Mouse (Mus musculus): ENCODE data around the gene D1Ertd622e. TPM values are rescaled to one million over a fixed set of nuclear protein-coding genes. Genes with fewer than 3 reads are reported as not detected.

The D1Ertd622e gene
- polyA plus RNA-seq, 1 experiment: 5.2 TPM

GRCm38 (mm10) chr1:97619621-97620320 lies 42.1 kb downstream of the D1Ertd622e start:
- TF ChIP-seq GATA1 (IDR thresholded peaks at IDR 0.05; ENCODE audit: low read length): peak; percentile 3

GRCm38 (mm10) chr1:97615525-97615924 lies 46.3 kb downstream of the D1Ertd622e start:
- no peak for TF ChIP-seq GATA1 (IDR thresholded peaks at IDR 0.05; ENCODE audit: low read length)

DNA sequence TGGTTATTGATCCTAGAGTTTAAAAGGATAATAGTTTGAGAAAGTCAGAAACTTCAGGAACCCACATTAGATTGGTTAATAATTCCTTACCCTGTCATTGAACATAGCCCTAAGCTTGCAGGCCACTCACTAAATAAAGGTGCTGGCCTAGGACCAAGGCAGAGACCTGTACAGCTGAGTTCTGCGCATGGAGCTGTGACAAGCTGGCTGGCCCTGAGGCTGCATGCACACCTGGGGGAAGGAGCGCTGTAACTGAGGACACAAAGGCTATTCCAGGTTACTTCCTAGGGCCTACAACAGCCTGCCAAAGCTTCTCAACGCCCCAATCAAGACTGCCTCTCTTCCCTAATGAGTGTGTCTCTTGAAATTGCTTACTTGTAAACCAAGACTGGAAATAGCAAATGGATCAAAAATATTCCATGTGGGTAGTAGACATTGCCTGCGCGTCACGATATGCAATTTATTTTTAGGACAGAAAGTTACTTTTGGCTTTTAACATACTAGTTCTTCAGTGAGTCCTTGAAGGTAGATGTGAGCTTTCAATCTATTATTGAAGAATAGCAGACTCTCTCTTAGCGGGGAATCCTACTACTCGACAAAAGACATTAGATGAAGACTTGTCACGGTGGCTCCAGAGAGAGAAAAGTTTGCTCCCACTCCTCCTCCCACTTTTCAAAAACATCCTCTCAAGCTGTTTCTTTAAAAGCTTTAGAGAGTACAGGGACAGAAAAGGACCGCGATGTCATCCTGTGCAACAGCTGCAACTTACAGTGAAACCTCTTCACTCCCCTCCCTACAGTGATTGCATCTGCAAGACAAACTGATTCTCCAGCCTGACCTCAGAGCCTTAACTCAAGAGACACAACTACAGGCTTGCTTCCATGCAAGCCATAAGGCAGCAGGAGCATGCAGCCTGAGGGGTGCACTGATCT lies 47.1 kb downstream of the D1Ertd622e start:
- TF ChIP-seq GATA1 (IDR thresholded peaks at IDR 0.05; ENCODE audit: low read length): no peak

GRCm38 (mm10) chr1:97611747-97612146 lies 50.1 kb downstream of the D1Ertd622e start:
- TF ChIP-seq GATA1 (IDR thresholded peaks at IDR 0.05; ENCODE audit: low read length): no peak

- TF ChIP-seq GATA1 (IDR thresholded peaks at IDR 0.05; ENCODE audit: low read length): no peak
Observed at GRCm38 (mm10) chr1:97603361-97603760, 58.5 kb downstream of the D1Ertd622e start.

DNA sequence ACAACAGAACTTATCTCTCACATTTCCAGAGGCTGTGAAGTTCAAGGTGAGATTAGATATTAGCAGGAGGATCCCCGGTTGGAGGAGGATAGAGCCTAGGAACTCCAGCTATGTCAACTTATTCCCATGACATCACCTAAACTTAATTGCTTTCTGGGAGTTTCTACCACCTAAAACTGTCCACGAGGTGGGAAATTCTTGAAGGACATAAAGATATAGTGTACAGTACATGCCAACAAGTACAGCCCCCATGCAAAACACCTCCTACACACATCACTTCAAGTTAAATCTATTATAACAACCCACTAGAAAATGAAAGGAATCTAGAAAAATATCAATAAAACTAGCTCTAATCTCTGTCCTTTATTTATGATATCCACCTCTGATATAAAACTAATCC lies 61.5 kb downstream of the D1Ertd622e start:
- TF ChIP-seq GATA1 (IDR thresholded peaks at IDR 0.05; ENCODE audit: low read length): peak; percentile 12

GRCm38 (mm10) chr1:97599101-97599500 lies 62.8 kb downstream of the D1Ertd622e start:
- no peak for TF ChIP-seq GATA1 (IDR thresholded peaks at IDR 0.05; ENCODE audit: low read length)

GRCm38 (mm10) chr1:97588561-97588960 lies 73.3 kb downstream of the D1Ertd622e start:
- TF ChIP-seq GATA1 (IDR thresholded peaks at IDR 0.05; ENCODE audit: low read length): no peak

DNA sequence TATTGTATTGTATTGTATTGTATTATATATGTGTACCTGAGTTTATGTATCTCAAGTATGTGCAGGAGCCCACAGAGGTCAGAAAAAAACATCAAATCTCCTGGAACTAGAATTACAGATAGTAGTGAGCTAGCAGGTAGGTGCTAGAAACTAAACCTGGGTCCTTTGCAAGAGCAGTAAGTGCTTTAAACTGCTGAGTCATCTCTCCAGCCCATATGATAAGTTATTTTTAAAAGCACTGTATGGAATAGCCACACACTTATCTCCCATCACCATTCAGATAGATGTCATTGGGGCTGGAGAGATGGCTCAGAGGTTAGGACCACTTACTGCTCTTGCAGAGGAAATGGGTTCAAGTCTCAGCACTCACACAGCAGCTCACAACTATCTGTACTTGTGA lies 76.8 kb downstream of the D1Ertd622e start:
- TF ChIP-seq GATA1 (IDR thresholded peaks at IDR 0.05; ENCODE audit: low read length): no peak

DNA sequence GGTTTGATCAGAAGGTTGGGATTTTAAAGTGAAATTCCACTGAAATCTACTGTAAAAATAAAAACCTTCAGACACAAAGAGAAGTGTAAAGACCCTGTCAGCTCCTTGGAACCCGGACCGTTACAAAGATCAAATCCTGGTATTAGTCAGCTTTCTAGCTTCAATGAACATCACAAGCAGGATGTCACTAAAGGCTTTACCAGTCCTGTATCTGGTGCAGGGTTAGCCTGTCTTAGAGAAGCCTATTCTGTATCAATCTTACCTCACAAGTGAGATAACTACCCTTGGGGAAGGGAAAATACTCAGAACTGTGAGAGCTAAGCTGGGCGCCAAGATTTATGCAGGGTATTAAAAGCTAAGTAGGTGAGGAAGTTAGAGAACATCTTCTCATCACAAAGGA lies 77.7 kb downstream of the D1Ertd622e start:
- no peak for TF ChIP-seq GATA1 (IDR thresholded peaks at IDR 0.05; ENCODE audit: low read length)

GRCm38 (mm10) chr1:97583085-97583484 lies 78.8 kb downstream of the D1Ertd622e start:
- no peak for TF ChIP-seq GATA1 (IDR thresholded peaks at IDR 0.05; ENCODE audit: low read length)

- TF ChIP-seq GATA1 (IDR thresholded peaks at IDR 0.05; ENCODE audit: low read length): no peak
Observed at GRCm38 (mm10) chr1:97580270-97580669, 81.6 kb downstream of the D1Ertd622e start.

DNA sequence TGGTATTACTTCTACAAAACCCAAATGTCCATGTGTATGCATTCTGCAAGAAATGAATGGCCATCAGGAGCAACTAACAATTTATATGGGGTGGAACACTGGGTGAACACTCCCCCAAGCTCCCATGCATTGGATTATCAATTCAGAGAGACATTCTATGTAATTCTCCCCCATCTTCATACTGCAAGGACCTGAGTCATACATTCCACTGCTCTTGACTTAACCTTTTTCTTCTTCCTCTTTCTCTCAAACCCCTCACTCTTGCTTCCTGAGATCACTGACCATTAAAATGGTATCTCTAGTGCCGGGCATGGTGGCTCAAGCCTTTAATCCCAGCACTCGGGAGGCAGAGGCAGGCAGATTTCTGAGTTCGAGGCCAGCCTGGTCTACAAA lies 83.9 kb downstream of the D1Ertd622e start:
- TF ChIP-seq GATA1 (IDR thresholded peaks at IDR 0.05; ENCODE audit: low read length): no peak

DNA sequence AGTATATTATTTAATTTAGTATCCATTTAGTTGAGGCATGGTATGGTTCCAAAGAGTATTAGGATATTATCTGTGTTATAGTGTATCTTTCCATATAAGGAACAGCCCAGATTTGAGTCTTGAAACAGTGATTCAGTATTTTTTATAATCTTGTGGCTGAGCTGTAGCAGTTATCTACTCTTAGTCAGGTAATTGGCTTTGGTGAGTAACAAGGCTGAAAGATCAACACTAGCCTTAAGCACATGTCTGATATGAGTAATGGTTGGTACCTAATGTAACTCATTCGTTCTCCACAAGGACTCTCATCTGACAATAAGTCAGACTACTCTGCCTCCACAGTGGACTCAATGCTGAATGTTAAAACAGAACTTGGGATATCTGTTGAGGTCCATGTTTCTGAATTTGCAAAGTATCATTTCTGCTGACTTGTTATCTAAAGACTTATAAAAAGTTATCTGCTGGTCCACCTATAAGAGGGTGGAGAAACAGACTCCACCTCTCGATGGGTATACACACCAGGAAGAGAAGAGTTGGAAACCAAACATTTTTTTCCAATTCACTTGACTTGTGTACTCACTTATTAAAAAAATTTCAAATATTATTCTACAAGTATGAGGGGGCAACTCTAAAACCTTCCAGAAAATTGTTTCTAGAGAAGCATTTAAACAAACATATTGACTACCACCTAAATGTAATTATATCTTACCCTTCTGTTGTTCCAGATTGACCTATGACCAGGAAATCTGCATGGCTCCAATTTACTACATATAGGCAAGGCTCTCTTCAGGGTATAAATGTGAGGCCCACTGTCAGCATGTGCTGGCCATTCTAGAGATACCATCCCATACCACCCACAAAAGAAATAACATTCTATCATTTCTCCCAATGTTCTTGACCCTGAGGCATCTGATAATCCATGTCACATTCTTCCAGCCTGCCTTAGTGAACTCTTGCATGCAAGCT lies 84.5 kb downstream of the D1Ertd622e start:
- no peak for TF ChIP-seq GATA1 (IDR thresholded peaks at IDR 0.05; ENCODE audit: low read length)

DNA sequence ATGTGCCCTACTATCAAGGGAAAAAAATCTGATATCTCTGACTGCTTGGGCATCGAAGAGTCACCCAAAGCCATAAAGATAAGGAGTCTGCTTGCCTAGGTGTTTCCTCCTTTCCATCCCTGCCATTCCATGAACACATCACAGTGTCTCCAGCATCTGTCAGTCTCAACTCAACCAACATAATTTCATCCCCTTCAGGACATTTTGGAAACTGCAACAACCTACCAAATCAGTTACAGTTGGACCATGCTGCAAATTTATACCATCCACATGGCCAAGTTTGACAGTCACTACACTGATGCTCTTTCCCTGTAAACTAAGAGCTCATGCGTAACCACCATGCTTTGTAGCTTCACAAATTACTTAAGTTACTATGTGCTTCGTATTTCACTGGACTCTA lies 85.3 kb downstream of the D1Ertd622e start:
- no peak for TF ChIP-seq GATA1 (IDR thresholded peaks at IDR 0.05; ENCODE audit: low read length)
